Mouse (Mus musculus): ENCODE data around the gene Gltpd2.

DNA sequence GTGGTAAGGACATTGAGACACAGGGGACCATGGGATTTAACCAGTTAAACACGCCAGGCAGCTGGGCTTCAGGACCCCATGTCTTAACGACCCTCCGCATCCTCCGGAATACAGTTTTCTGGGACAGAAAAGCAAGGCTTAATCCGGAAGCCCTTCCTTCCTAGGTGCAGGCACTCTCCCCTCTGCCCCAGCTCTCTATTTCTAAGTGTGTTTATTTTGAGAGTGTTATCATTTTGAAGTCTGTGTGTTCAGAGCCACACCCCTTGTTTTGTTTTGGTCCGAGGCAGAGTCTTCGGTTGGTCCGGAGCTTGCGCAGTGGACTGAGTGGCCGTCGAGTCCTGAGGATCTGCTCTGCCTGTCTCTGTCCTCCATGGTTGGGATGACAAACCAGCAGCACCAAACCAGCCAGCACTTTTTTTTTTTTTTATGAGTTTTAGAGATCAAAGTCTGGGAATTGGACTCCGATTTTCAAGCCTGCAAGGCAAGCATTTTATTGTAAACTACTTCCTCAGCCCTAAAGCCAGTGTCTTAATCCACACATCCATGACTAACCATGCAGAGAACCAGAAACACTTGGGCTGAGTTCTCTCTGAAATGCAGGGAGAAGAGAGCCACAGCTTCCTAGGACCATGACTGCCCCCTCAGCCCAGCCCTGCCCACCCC lies 44.0 kb upstream of the Gltpd2 start:
- no peak for TF ChIP-seq POLR2A (IDR thresholded peaks at IDR 0.05; ENCODE audit: borderline replicate concordance, extremely low read depth, insufficient read depth, insufficient read length, poor library complexity, severe bottlenecking)
- TF ChIP-seq CTCF (IDR thresholded peaks at IDR 0.05; ENCODE audit: borderline replicate concordance, extremely low read depth, insufficient read depth, insufficient read length) = no peak

Measured in brain, embryonic 14.5 days (tissue).